Mouse (Mus musculus): ENCODE results near the gene Stab2.

Gene Stab2

GRCm38 (mm10) chr10:86819649-86820165 is 188.1 kb downstream of the Stab2 start:
- DNase-seq = peak; percentile 42

- DNase-seq = no peak
These were observed 192.7 kb downstream of the Stab2 start for GRCm38 (mm10) chr10:86815133-86815532.

- DNase-seq = no peak
These were observed 193.3 kb downstream of the Stab2 start for GRCm38 (mm10) chr10:86814292-86815131.

GRCm38 (mm10) chr10:86810612-86811011 is 197.2 kb downstream of the Stab2 start:
- DNase-seq = no peak

GRCm38 (mm10) chr10:86810000-86810399 is 197.8 kb downstream of the Stab2 start:
- DNase-seq = no peak

GRCm38 (mm10) chr10:86808013-86808758 is 199.6 kb downstream of the Stab2 start:
- no peak for DNase-seq

- no peak for DNase-seq
These were observed 200.5 kb downstream of the Stab2 start for GRCm38 (mm10) chr10:86807362-86807761.

GRCm38 (mm10) chr10:86796073-86796741 is 211.6 kb downstream of the Stab2 start:
- no peak for DNase-seq

GRCm38 (mm10) chr10:86794794-86795535 is 212.9 kb downstream of the Stab2 start:
- no peak for DNase-seq

GRCm38 (mm10) chr10:86794196-86794595 is 213.6 kb downstream of the Stab2 start:
- DNase-seq = no peak

GRCm38 (mm10) chr10:86793509-86793951 is 214.3 kb downstream of the Stab2 start:
- peak; percentile 62 for DNase-seq

GRCm38 (mm10) chr10:86791507-86792184 is 216.2 kb downstream of the Stab2 start:
- DNase-seq = no peak

All from lung, postnatal 36 days (tissue).